Mouse (Mus musculus): ENCODE data around the gene Olfr644. TPM values are rescaled to one million over a fixed set of nuclear protein-coding genes. Genes with fewer than 3 reads are reported as not detected.

Olfr644 gene
- total RNA-seq (2023): not detected in 4 replicates

GRCm38 (mm10) chr7:104071769-104072168, at the start of gene Olfr644:
TSS of gene Olfr644 (minus strand) at chr7:104071869.

GRCm38 (mm10) chr7:104104757-104104972, 33.0 kb upstream of the Olfr644 start, which contains the start of gene Olfr646:
TSS of gene Olfr646 (plus strand) at chr7:104104873.

GRCm38 (mm10) chr7:104085365-104085764, 13.7 kb upstream of the Olfr644 start, which contains the start of gene Olfr645:
TSS of gene Olfr645 (minus strand) at chr7:104085465.

GRCm38 (mm10) chr7:104061345-104061744, 10.3 kb downstream of the Olfr644 start, which contains the start of gene 4930516K23Rik:
TSS of gene 4930516K23Rik (minus strand) at chr7:104061445.

GRCm38 (mm10) chr7:104052566-104052965, 19.1 kb downstream of the Olfr644 start, which contains the start of gene Olfr642:
TSS of gene Olfr642 (minus strand) at chr7:104052666.

GRCm38 (mm10) chr7:104035145-104035544, 36.5 kb downstream of the Olfr644 start, which contains the start of gene Olfr641:
TSS of gene Olfr641 (plus strand) at chr7:104035445.

GRCm38 (mm10) chr7:104025473-104025872, 46.2 kb downstream of the Olfr644 start, which contains the start of gene Olfr640:
TSS of gene Olfr640 (minus strand) at chr7:104025573.

GRCm38 (mm10) chr7:104017203-104017602, 54.5 kb downstream of the Olfr644 start, which contains the start of gene Olfr639:
TSS of gene Olfr639 (minus strand) at chr7:104017303.

Other genes starting within 250 kb of the Olfr644 start
- 43.8 to 120 TPM (median 71.7 TPM) in 4 replicates for gene Hbb-bs, start 243.8 kb downstream of the Olfr644 start, total RNA-seq (2023)
- not detected in 4 replicates for gene Hbb-bh2, start 231.3 kb downstream of the Olfr644 start, total RNA-seq (2023)
- not detected in 4 replicates for gene Hbb-bh1, start 228.7 kb downstream of the Olfr644 start, total RNA-seq (2023)
- not detected in 4 replicates for gene Hbb-y, start 218.7 kb downstream of the Olfr644 start, total RNA-seq (2023)
- gene Olfr66, start 185.6 kb downstream of the Olfr644 start, total RNA-seq (2023): not detected in 4 replicates
- gene Olfr64, start 177.4 kb downstream of the Olfr644 start, total RNA-seq (2023): not detected in 4 replicates
- not detected in 4 replicates for gene Olfr65, start 168.4 kb downstream of the Olfr644 start, total RNA-seq (2023)
- gene Olfr631, start 143.0 kb downstream of the Olfr644 start, total RNA-seq (2023): not detected in 4 replicates
- gene Olfr632, start 137.5 kb downstream of the Olfr644 start, total RNA-seq (2023): not detected in 4 replicates
- not detected in 4 replicates for gene Olfr633, start 127.4 kb downstream of the Olfr644 start, total RNA-seq (2023)
- not detected in 4 replicates for gene Olfr635, start 100.7 kb downstream of the Olfr644 start, total RNA-seq (2023)
- gene Olfr638, start 73.1 kb downstream of the Olfr644 start, total RNA-seq (2023): not detected in 4 replicates
- 0.28 TPM in 1 of 4 replicates, not detected in the others for gene Olfr639, start 54.6 kb downstream of the Olfr644 start, total RNA-seq (2023)
- not detected in 4 replicates for gene Olfr640, start 46.3 kb downstream of the Olfr644 start, total RNA-seq (2023)
- not detected in 4 replicates for gene Olfr641, start 36.4 kb downstream of the Olfr644 start, total RNA-seq (2023)
- gene Olfr642, start 19.2 kb downstream of the Olfr644 start, total RNA-seq (2023): not detected in 4 replicates
- gene 4930516K23Rik, start 10.4 kb downstream of the Olfr644 start, total RNA-seq (2023): not detected in 4 replicates
- not detected in 4 replicates for gene Olfr645, start 13.6 kb upstream of the Olfr644 start, total RNA-seq (2023)
- gene Olfr646, start 33.0 kb upstream of the Olfr644 start, total RNA-seq (2023): 0.30 to 0.49 TPM (median 0.42 TPM) in 4 replicates
- not detected in 4 replicates for gene Ubqln5, start 58.0 kb upstream of the Olfr644 start, total RNA-seq (2023)
- not detected in 4 replicates for gene Olfr643, start 65.5 kb upstream of the Olfr644 start, total RNA-seq (2023)
- gene Ubqln3, start 71.4 kb upstream of the Olfr644 start, total RNA-seq (2023): not detected in 4 replicates
- not detected in 4 replicates for gene Ubqlnl, start 78.7 kb upstream of the Olfr644 start, total RNA-seq (2023)
- gene Olfm5, start 93.0 kb upstream of the Olfr644 start, total RNA-seq (2023): not detected in 4 replicates
- gene Olfr648, start 111.5 kb upstream of the Olfr644 start, total RNA-seq (2023): not detected in 4 replicates
- gene Olfr649, start 124.1 kb upstream of the Olfr644 start, total RNA-seq (2023): not detected in 4 replicates
- gene Trim6, start 146.9 kb upstream of the Olfr644 start, total RNA-seq (2023): 0.45 to 0.60 TPM (median 0.47 TPM) in 4 replicates
- 53.5 to 60.3 TPM (median 54.2 TPM) in 4 replicates for gene Trim34a, start 172.6 kb upstream of the Olfr644 start, total RNA-seq (2023)
- 23.2 to 27.2 TPM (median 25.2 TPM) in 4 replicates for gene Trim5, start 216.2 kb upstream of the Olfr644 start, total RNA-seq (2023)
- 101 to 114 TPM (median 113 TPM) in 4 replicates for gene Trim12a, start 243.6 kb upstream of the Olfr644 start, total RNA-seq (2023)

Data from B cell, adult 62 days (primary cell).